Mouse (Mus musculus) hindbrain, embryonic 11.5 days (tissue): ENCODE data around the gene Rai14. TPM values are rescaled to one million over a fixed set of nuclear protein-coding genes. Genes with fewer than 3 reads are reported as not detected.
A peak's percentile ranks its signal among the peaks of the same experiment; 100 is the strongest.

Source experiments
- ATAC-seq: fragments of 200-750 bp; cut with Nextera tagmentation; 2 replicates; pipeline ENCODE4 v1.8.0; 2017; ENCODE audit warnings: mild to moderate bottlenecking, moderate TSS enrichment, moderate library complexity; ENCODE audit not compliant: low FRiP score
- DNase-seq: peaks from one replicate; pipeline ENCODE4 v3.0.0-alpha.2; 2015; ENCODE audit warnings: low spot score
- H3K27ac ChIP-seq: fragments of 300-500 bp; sonication (generic); 2 replicates; pipeline ENCODE4 v1.5.1; 2014; ENCODE audit warnings: mild to moderate bottlenecking, low read depth, low read length
- H3K27me3 ChIP-seq: fragments of 300-500 bp; sonication (generic); 2 replicates; pipeline ENCODE4 v1.6.1; 2014; ENCODE audit warnings: mild to moderate bottlenecking, low read length, moderate library complexity, mixed read lengths; ENCODE audit not compliant: control insufficient read depth, insufficient read depth
- H3K36me3 ChIP-seq: fragments of 300-500 bp; sonication (generic); 2 replicates; pipeline ENCODE4 v1.6.1; 2014; ENCODE audit warnings: mild to moderate bottlenecking, low read length, moderate library complexity, mixed read lengths; ENCODE audit not compliant: control insufficient read depth, insufficient read depth
- H3K4me1 ChIP-seq: fragments of 300-500 bp; sonication (generic); replicated peaks from 2 replicates; pipeline ENCODE4 v1.6.1; 2014; ENCODE audit warnings: low read length, mixed read lengths; ENCODE audit not compliant: control insufficient read depth, insufficient read depth
- H3K4me2 ChIP-seq: fragments of 300-500 bp; sonication (generic); replicated peaks from 2 replicates; pipeline ENCODE4 v1.6.1; 2014; ENCODE audit warnings: mild to moderate bottlenecking, low read depth, low read length
- H3K4me3 ChIP-seq: fragments of 300-500 bp; sonication (generic); 2 replicates; pipeline ENCODE4 v1.5.1; 2014; ENCODE audit warnings: low read depth, low read length
- H3K9ac ChIP-seq: fragments of 300-500 bp; sonication (generic); 2 replicates; pipeline ENCODE4 v1.6.1; 2014; ENCODE audit warnings: low read depth, low read length
- H3K9me3 ChIP-seq: fragments of 300-500 bp; sonication (generic); 2 replicates; pipeline ENCODE4 v1.6.1; 2016; ENCODE audit warnings: low read length; ENCODE audit not compliant: control insufficient read depth
- WGBS: fragments of 180-500 bp; shearing (Covaris S2); extraction: QIAGEN DNeasy Blood & Tissue Kit; methylation state at CpG from one replicate; pipeline ENCODE4 v1.1.7; 2014; 5-methylcytosine and 5-hydroxymethylcytosine counted together
- polyA plus RNA-seq: library from polyadenylated mRNA; unstranded; fragments of >200 nt; fragmentation: Nextera tagmentation; extraction: Ambion mirVana; gene quantifications from 2 replicates; pipeline ENCODE4 v1.2.1, GENCODE M21; 2014

The Rai14 gene
- polyA plus RNA-seq, 1 experiment from 2014 or later: 93.4 TPM

DNA sequence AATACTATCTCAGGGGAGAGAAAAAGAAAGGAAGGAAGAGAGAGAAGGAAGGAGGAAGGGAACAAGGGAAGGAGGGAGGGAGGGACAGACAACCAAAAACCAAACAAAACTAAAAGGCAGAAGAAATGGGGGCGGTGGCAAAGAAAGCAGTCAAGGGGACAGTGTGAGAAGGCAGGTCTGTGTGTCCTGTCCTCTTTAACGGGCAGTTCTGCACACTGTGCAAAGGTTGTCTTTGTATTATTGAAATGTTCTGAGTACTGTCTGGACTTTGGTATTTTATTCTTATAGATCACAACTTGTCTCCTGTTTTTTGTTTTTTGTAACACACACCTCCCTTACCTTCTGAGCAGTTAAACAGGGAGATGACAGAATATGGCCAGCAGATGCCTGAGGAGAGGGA is 55.6 kb downstream of the Rai14 start:
- H3K4me1 ChIP-seq: no peaks in the 10 kb centered on the region
- H3K36me3 ChIP-seq: peaks cover 3% of the 10 kb centered on the region; the same call in 1 of the 2 replicates
- H3K4me2 ChIP-seq: no peak overlapping the region
- no peak overlapping the region for H3K27ac ChIP-seq
- H3K9me3 ChIP-seq: no peaks in the 10 kb centered on the region
- H3K4me3 ChIP-seq: no peak overlapping the region
- no peak overlapping the region for H3K9ac ChIP-seq
- no peak for DNase-seq
- no peak for ATAC-seq
- H3K27me3 ChIP-seq: no peaks in the 10 kb centered on the region
- 92% methylated on average over 2 of the region's 2 CpGs for WGBS

DNA sequence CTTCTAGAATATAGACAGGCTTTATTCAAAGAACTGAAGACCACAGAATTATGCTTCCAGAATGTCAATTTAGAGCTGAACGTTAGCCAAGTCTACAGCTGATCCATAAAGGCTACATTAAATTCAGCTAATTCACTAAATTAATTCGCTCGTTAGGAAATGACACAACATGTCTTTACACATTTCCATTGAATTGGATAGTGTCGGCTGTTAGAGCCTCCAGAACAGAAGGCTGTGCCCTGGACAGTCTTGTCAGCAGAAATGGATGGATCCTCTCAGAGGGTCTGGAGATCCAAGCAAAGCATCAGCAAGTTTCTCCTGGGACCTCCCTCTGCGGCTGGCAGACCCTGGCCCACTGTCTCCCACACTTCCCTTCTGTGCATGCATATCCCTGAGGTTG is 58.3 kb downstream of the Rai14 start:
- Histone ChIP-seq H3K36me3 (peaks cover 3% of the 10 kb centered on the region; the same call in 1 of the 2 replicates), H3K4me1 (no peaks in the 10 kb centered on the region), H3K4me3 (no peak overlapping the region), H3K27me3 (no peaks in the 10 kb centered on the region), H3K9ac (no peak overlapping the region), H3K4me2 (no peak overlapping the region), H3K27ac (no peak overlapping the region), H3K9me3 (no peaks in the 10 kb centered on the region)
- no peak for DNase-seq
- ATAC-seq: no peak
- WGBS: 76% methylated on average over 5 of the region's 5 CpGs

DNA sequence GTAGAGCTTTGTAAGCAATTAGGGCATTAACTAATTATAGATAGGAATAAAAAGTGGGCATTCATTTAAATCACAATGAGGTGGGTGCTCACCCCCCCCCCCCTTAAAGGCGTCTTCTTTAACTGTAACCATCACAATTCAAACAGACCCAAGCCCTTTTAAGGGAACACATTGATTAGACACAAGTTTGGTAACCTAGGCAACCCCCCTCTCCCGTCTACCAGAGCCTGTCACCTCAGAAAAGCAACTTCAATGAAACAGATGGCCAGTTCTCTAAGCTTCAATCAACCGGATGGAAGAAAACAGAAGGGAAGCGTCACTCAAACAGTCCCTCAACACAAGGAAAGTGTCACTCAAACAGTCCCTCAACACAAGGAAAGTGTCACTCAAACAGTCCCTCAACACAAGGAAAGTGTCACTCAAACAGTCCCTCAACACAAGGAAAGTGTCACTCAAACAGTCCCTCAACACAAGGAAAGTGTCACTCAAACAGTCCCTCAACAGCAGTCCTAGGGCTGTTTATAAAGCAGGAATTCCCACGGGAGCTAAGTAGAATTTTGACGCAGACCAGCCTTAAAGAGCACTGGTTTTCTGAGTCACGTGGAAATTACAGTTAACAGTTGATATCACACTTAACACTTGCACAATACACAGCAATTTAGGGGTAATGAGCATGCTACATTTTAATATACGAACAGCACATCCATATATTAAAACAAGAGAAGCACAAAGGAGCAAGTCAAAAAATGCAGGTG is 59.1 kb downstream of the Rai14 start:
- no peaks in the 10 kb centered on the region for H3K36me3 ChIP-seq
- ATAC-seq (peak; percentile 92), DNase-seq (peak; percentile 69)
- no peaks in the 10 kb centered on the region for H3K27me3 ChIP-seq
- 24% methylated on average over 8 of the region's 8 CpGs for WGBS
- no peaks in the 10 kb centered on the region for H3K9me3 ChIP-seq
- no peak overlapping the region for H3K4me2 ChIP-seq
- no peak overlapping the region for H3K27ac ChIP-seq
- no peak overlapping the region for H3K9ac ChIP-seq
- no peaks in the 10 kb centered on the region for H3K4me1 ChIP-seq
- H3K4me3 ChIP-seq: no peak overlapping the region

DNA sequence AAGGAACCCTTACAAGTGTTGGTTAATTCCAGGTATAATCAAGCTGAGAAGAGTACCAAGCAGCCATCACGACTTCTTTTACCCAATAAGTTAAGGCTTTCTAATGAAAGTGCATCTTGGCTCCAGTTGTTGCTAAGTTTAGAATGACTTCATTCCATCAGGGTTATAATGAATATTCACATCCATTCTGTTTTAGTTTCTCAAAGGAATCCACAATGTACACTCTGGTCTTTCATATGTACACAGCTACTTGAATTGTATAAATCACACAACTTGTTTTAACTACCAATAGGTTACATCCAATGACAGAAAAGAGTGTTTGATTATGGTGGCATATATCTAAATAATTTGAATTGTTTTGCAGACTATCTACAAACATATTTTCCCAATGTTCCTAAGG is 59.7 kb downstream of the Rai14 start:
- H3K4me2 ChIP-seq: no peak overlapping the region
- no peak overlapping the region for H3K9ac ChIP-seq
- H3K36me3 ChIP-seq: no peaks in the 10 kb centered on the region
- DNase-seq (no peak), ATAC-seq (peak; percentile 45)
- H3K27me3 ChIP-seq: no peaks in the 10 kb centered on the region
- no peak overlapping the region for H3K27ac ChIP-seq
- no peaks in the 10 kb centered on the region; the same call in 1 of the 2 replicates for H3K4me1 ChIP-seq
- no peak overlapping the region for H3K4me3 ChIP-seq
- no peaks in the 10 kb centered on the region for H3K9me3 ChIP-seq
- WGBS: 74% methylated on average over 1 of the region's 1 CpGs

DNA sequence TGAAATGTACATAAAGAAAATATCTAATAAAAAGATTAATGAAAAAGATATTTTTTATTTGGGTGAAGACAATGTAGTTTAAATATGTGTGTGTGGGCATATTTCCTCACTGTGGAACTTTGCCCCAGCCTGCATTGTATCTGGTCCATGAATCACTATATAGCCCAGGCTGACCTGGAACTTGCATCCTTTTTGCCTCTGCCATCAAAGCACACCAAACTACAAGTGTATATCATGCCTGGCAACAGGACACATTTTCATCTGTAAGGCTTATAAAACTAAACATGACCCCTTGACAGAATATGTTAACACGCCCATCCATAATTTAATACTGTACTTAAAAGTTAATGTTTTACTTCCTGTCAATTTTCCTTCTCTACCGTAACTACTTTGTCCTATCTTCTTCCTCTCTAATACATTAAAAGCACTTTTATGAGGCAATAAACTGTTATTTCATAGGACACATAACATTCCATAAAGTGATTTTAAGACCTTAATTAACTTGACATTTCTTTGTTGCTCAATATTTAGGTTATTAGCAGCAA is 61.4 kb downstream of the Rai14 start:
- WGBS: 92% methylated on average over 2 of the region's 2 CpGs
- Histone ChIP-seq H3K27ac (no peak overlapping the region), H3K36me3 (no peaks in the 10 kb centered on the region), H3K9ac (no peak overlapping the region), H3K27me3 (no peaks in the 10 kb centered on the region), H3K9me3 (no peaks in the 10 kb centered on the region), H3K4me1 (no peaks in the 10 kb centered on the region; the same call in 1 of the 2 replicates), H3K4me3 (no peak overlapping the region), H3K4me2 (no peak overlapping the region)
- ATAC-seq (no peak), DNase-seq (no peak)

DNA sequence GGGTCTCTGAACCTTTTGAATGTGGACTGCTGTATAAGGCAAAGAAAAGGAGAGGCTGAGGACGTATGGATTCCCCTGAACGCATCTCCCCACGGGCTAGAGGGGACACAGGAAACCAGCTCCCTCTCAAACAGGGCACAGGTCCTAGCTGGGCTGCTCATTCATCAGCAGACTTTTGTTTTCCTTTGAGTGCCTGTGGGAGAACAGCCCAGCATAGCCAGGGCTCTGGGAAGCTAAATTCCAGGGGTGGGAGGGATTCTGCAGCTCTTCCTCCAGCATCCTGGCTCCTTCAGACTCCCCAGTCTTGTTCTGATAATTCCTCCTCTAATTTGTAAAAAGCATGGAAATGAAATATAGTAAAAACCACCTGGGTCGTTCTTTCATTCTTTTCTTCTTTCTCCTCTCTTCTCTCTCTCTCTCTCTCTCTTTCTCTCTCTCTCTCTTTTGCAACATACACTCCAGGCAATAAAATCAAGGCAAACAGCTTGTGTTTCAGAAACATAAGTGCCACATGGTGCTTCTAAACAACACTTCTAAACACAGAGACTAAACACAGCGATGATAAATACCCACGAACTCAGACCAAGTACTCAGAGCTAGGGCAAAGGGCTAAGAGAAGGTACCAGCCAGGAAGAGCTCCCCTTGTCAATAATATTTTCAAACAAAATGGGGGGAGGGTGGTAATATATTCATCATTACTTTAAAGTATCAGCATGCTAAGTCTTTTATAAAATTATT is 65.9 kb downstream of the Rai14 start:
- Histone ChIP-seq H3K9me3 (no peaks in the 10 kb centered on the region), H3K4me3 (no peak overlapping the region), H3K36me3 (no peaks in the 10 kb centered on the region), H3K27ac (no peak overlapping the region), H3K4me2 (no peak overlapping the region), H3K9ac (no peak overlapping the region), H3K27me3 (no peaks in the 10 kb centered on the region), H3K4me1 (peaks cover 3% of the 10 kb centered on the region; the same call in 1 of the 2 replicates)
- DNase-seq: peak; percentile 59
- 17% methylated on average over 6 of the region's 6 CpGs for WGBS
- ATAC-seq: peak; percentile 82

DNA sequence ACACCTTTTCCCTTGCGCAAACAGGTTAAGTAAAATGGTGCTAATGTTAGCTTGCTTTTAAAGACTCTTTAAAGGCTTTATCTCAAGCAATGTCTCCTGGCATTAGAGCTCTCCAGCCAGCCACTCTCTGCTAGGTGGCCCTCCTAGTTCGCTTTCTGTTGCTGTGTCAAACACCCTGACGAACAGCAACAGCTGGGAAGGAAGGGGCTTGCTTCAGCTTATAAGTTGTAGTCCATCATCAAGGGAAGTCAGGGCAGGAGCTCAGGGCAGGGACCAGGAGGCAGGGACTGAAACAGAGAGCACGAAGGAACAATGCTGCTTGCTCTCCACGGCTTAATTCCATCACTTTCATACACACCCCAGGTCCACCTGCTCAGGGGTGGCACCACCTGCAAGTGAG is 68.1 kb downstream of the Rai14 start:
- Histone ChIP-seq H3K4me2 (no peak overlapping the region), H3K27me3 (no peaks in the 10 kb centered on the region), H3K27ac (no peak overlapping the region), H3K4me3 (no peak overlapping the region), H3K36me3 (no peaks in the 10 kb centered on the region), H3K4me1 (peaks cover 3% of the 10 kb centered on the region; the same call in 1 of the 2 replicates), H3K9me3 (no peaks in the 10 kb centered on the region), H3K9ac (no peak overlapping the region)
- 79% methylated on average over 5 of the region's 5 CpGs for WGBS
- no peak for DNase-seq
- ATAC-seq: no peak

DNA sequence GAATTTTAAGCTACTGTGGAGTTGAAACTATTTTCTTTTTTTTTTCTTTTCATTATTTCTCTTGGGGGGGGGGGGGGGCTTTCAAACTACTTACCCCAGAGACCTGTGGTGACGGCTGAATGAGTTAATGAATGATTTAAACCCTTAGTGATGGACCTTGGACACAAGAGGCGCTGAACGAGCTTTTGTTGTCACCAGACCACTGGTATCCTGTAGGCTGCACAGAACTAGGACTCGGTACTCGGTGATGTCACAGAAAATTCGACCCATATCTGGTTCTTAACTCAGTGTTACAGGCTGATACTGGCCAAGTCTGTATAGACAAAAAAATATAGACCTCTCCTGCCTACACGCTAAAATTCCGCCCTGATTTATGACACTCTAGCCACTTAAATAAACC is 69.3 kb downstream of the Rai14 start:
- DNase-seq (no peak), ATAC-seq (no peak)
- Histone ChIP-seq H3K4me1 (peaks cover 3% of the 10 kb centered on the region; the same call in 1 of the 2 replicates), H3K4me2 (no peak overlapping the region), H3K36me3 (no peaks in the 10 kb centered on the region), H3K4me3 (no peak overlapping the region), H3K27ac (no peak overlapping the region), H3K9me3 (no peaks in the 10 kb centered on the region), H3K9ac (no peak overlapping the region), H3K27me3 (no peaks in the 10 kb centered on the region)
- 45% methylated on average over 8 of the region's 8 CpGs for WGBS
